Mouse (Mus musculus) kidney, postnatal 14 days (tissue): ENCODE measurements around the gene Fmod.

Experiments used
- DNase-seq: peaks from one replicate; pipeline ENCODE4 v3.0.0; 2022; ENCODE audit warnings: mixed read lengths

The Fmod gene

GRCm38 (mm10) chr1:134077389-134078060 lies 40.5 kb downstream of the Fmod start:
- DNase-seq, result peak; percentile 63

- DNase-seq, result no peak
Measured at GRCm38 (mm10) chr1:134078061-134078795, 41.2 kb downstream of the Fmod start.

- peak; percentile 99 for DNase-seq
Measured at GRCm38 (mm10) chr1:134078802-134079476, 41.9 kb downstream of the Fmod start, which contains the start of gene Btg2. Gene Btg2, minus strand, starts transcription at chr1:134079120.

GRCm38 (mm10) chr1:134079477-134080163 lies 42.6 kb downstream of the Fmod start:
- DNase-seq, result peak; percentile 83

GRCm38 (mm10) chr1:134080406-134080805 lies 43.4 kb downstream of the Fmod start:
- no peak for DNase-seq

- DNase-seq, result no peak
Measured at GRCm38 (mm10) chr1:134080881-134081450, 43.9 kb downstream of the Fmod start.

GRCm38 (mm10) chr1:134082987-134083516 lies 46.0 kb downstream of the Fmod start:
- no peak for DNase-seq

GRCm38 (mm10) chr1:134083676-134084075 lies 46.6 kb downstream of the Fmod start:
- no peak for DNase-seq

- no peak for DNase-seq
Measured at GRCm38 (mm10) chr1:134084128-134084527, 47.1 kb downstream of the Fmod start.

GRCm38 (mm10) chr1:134086017-134086416 lies 49.0 kb downstream of the Fmod start:
- DNase-seq, result no peak

- peak; percentile 56 for DNase-seq
Measured at GRCm38 (mm10) chr1:134086811-134087398, 49.9 kb downstream of the Fmod start.

GRCm38 (mm10) chr1:134089074-134089473 lies 52.0 kb downstream of the Fmod start:
- DNase-seq, result no peak

- no peak for DNase-seq
Measured at GRCm38 (mm10) chr1:134091851-134092250, 54.8 kb downstream of the Fmod start.

GRCm38 (mm10) chr1:134092368-134092767 lies 55.3 kb downstream of the Fmod start:
- no peak for DNase-seq

- DNase-seq, result peak; percentile 96
Measured at GRCm38 (mm10) chr1:134092852-134093770, 56.1 kb downstream of the Fmod start.

GRCm38 (mm10) chr1:134093771-134094526 lies 56.9 kb downstream of the Fmod start:
- DNase-seq, result peak; percentile 31

- DNase-seq, result no peak
Measured at GRCm38 (mm10) chr1:134095033-134095612, 58.1 kb downstream of the Fmod start.

- DNase-seq, result no peak
Measured at GRCm38 (mm10) chr1:134095721-134096120, 58.7 kb downstream of the Fmod start.

GRCm38 (mm10) chr1:134096264-134096934 lies 59.3 kb downstream of the Fmod start:
- DNase-seq, result peak; percentile 34
